9 mouse cellular contexts compared by ENCODE assay signal in genomic region chr11:53182858-53183257, GRCm38 (mm10).
DNase-seq lines count a peak whose midpoint lies in the region; ATAC-seq lines count a peak whose summit lies in the region.
"Had no signal": no experiment of that assay in that cellular context is flagged by ENCODE, and none has a peak within 500 bp of the region (broad histone marks: within the 10 kb centered on the region; RNA-seq: fewer than 3 reads in every experiment).

No protein-coding gene starts in this region.

- intact Hi-C loops in heart, postnatal 14 days (cut with DNase I) = no loop called here

- no peak overlapping the region for H3K4me3 ChIP-seq in intestine, embryonic 14.5 days (ENCODE audit: low read depth, low read length)
- H3K4me3 ChIP-seq in intestine, embryonic 16.5 days (ENCODE audit: low read length) = no peak overlapping the region
- H3K4me3 ChIP-seq: limb, embryonic 13.5 days had no signal

- no peak for DNase-seq in intestine, embryonic 14.5 days (ENCODE audit: low spot score)
- peak; percentile 61 for DNase-seq in brain, adult 2 months (ENCODE audit: low read depth, low spot score)
- DNase-seq in heart, postnatal 14 days = peak; percentile 34 to 37
- DNase-seq in lung, postnatal 25 days (ENCODE audit: low spot score) = peak; percentile 43
- no peak for DNase-seq in spleen, adult 18-20 months
- DNase-seq in left cerebral cortex, adult 9 months (ENCODE audit: low spot score in 2 of 2) = no peak
- DNase-seq in kidney, adult 18-20 months = no peak

- no peaks in the 10 kb centered on the region for H3K9me3 ChIP-seq in intestine, embryonic 14.5 days (ENCODE audit: control insufficient read depth, low read length)
- H3K9me3 ChIP-seq in intestine, embryonic 16.5 days (ENCODE audit: control insufficient read depth, low read length) = no peaks in the 10 kb centered on the region
- H3K9me3 ChIP-seq: limb, embryonic 13.5 days had no signal

- ATAC-seq in intestine, embryonic 14.5 days (replicated peaks; ENCODE audit: low FRiP score, low TSS enrichment, low read depth) = no peak
- ATAC-seq in intestine, embryonic 16.5 days = no peak

- no peak overlapping the region for H3K9ac ChIP-seq in intestine, embryonic 14.5 days (ENCODE audit: low read length)
- H3K9ac ChIP-seq in intestine, embryonic 16.5 days (ENCODE audit: low read depth, low read length) = no peak overlapping the region
- H3K9ac ChIP-seq: limb, embryonic 13.5 days had no signal

- H3K27me3 ChIP-seq in intestine, embryonic 14.5 days (replicated peaks; ENCODE audit: control insufficient read depth, insufficient read depth, low read length) = no peaks in the 10 kb centered on the region
- no peaks in the 10 kb centered on the region for H3K27me3 ChIP-seq in intestine, embryonic 16.5 days (replicated peaks; ENCODE audit: control insufficient read depth, insufficient read depth, low read length)
- H3K27me3 ChIP-seq: limb, embryonic 13.5 days had no signal

- H3K36me3 ChIP-seq in intestine, embryonic 14.5 days (ENCODE audit: control insufficient read depth, insufficient read depth, low read length) = no peaks in the 10 kb centered on the region
- no peaks in the 10 kb centered on the region for H3K36me3 ChIP-seq in intestine, embryonic 16.5 days (ENCODE audit: control insufficient read depth, insufficient read depth, low read length)
- H3K36me3 ChIP-seq: limb, embryonic 13.5 days had no signal

- H3K4me1 ChIP-seq in intestine, embryonic 14.5 days (replicated peaks; ENCODE audit: control insufficient read depth, insufficient read depth, low read length) = peaks cover 5% of the 10 kb centered on the region; the same call in 1 of the 2 replicates
- H3K4me1 ChIP-seq in intestine, embryonic 16.5 days (ENCODE audit: control insufficient read depth, insufficient read depth, low read length) = no peaks in the 10 kb centered on the region
- H3K4me1 ChIP-seq: limb, embryonic 13.5 days had no signal

- H3K4me2 ChIP-seq in intestine, embryonic 14.5 days (ENCODE audit: low read length) = no peak overlapping the region; the same call in 1 of the 2 replicates
- no peak overlapping the region for H3K4me2 ChIP-seq in intestine, embryonic 16.5 days (ENCODE audit: low read depth, low read length)
- H3K4me2 ChIP-seq: limb, embryonic 13.5 days had no signal

- H3K27ac ChIP-seq in intestine, embryonic 14.5 days (ENCODE audit: low read depth) = peak overlapping the region; percentile 9; the same call in 1 of the 2 replicates
- no peak overlapping the region for H3K27ac ChIP-seq in intestine, embryonic 16.5 days (ENCODE audit: low read length)
- H3K27ac ChIP-seq: limb, embryonic 13.5 days had no signal

- 28% methylated on average over 4 of the region's 4 CpGs for whole genome bisulfite sequencing in intestine, embryonic 14.5 days
- 31% methylated on average over 4 of the region's 4 CpGs for WGBS in intestine, embryonic 16.5 days

Comparison
In these comparisons a context has a peak if more than half of its experiments do, and no peak if none do; other contexts are left out.
1. DNase-seq: peak in brain, adult 2 months (single experiment), heart, postnatal 14 days (2 of 2) and lung, postnatal 25 days (single experiment); none in intestine, embryonic 14.5 days (single experiment), spleen, adult 18-20 months (0 of 2), left cerebral cortex, adult 9 months (0 of 2) and kidney, adult 18-20 months (single experiment).